Mouse (Mus musculus) frontal cortex, postnatal 25 days (tissue): ENCODE results near the gene Ovol1.
A peak's percentile ranks its signal among the peaks of the same experiment; 100 is the strongest.

ENCODE experiments used
- DNase-seq, 2 experiments: peaks; one replicate each; pipeline ENCODE4 v3.0.0; 2022; ENCODE audit warnings: low spot score in 2 of 2

The Ovol1 gene

GRCm38 (mm10) chr19:5518721-5519120, 41.7 kb downstream of the Ovol1 start:
- DNase-seq = no peak

- DNase-seq = no peak
Observed at GRCm38 (mm10) chr19:5516906-5517505, 43.4 kb downstream of the Ovol1 start.

- no peak for DNase-seq
Observed at GRCm38 (mm10) chr19:5515840-5516777, 44.3 kb downstream of the Ovol1 start.

DNA sequence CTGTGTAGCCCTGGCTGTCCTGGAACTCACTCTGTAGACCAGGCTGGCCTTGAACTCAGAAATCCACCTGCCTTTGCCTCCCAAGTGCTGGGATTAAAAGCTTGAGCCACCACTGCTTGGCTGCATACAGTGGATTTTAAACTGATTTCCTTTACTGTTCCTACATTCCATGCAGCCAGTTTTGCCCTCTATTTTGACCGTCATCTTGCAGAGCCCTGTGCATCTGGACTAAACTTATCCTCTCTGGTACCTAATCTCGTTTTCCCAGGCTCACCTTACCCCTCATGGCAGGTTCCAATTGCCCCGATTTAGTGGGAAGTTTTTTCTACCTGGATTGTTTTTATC, 47.5 kb downstream of the Ovol1 start:
- no peak for DNase-seq

GRCm38 (mm10) chr19:5512091-5513004, 48.1 kb downstream of the Ovol1 start:
- no peak for DNase-seq

DNA sequence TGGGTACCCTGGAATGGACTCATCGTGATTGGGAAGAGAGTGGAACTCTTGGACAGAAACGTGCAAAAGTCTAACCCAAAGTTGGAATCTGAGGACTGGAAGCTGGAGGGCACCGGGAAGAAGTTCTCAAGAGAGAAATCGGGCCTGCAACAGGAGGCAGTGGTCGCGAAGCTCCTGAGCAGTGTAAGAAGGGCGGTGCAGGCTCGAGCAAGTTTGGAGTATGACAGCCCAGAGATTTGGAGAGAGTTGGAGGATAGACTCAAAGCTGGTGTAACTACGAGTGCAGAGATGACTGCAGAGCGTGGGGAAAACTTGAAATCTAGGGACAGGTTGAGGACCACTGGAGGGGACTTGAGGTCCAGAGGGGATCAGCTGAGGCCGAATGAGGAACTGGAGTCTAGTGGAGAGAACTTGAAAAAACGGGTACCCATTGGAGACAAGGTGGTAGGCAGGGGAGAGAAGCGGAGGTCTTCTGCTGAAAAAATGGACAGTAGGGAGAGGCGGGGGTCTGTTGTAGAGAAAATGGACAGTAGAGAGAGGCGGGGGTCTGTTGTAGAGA, 49.3 kb downstream of the Ovol1 start:
- DNase-seq = no peak

- peak; percentile 91 to 98 for DNase-seq
Observed at GRCm38 (mm10) chr19:5510031-5511026, 50.1 kb downstream of the Ovol1 start, which contains the start of gene Snx32. Gene Snx32 (minus strand): TSS chr19:5510538.

- no peak for DNase-seq
Observed at GRCm38 (mm10) chr19:5503687-5504086, 56.8 kb downstream of the Ovol1 start, which contains the start of gene 1700020D05Rik. Gene 1700020D05Rik (minus strand): TSS chr19:5503787.

DNA sequence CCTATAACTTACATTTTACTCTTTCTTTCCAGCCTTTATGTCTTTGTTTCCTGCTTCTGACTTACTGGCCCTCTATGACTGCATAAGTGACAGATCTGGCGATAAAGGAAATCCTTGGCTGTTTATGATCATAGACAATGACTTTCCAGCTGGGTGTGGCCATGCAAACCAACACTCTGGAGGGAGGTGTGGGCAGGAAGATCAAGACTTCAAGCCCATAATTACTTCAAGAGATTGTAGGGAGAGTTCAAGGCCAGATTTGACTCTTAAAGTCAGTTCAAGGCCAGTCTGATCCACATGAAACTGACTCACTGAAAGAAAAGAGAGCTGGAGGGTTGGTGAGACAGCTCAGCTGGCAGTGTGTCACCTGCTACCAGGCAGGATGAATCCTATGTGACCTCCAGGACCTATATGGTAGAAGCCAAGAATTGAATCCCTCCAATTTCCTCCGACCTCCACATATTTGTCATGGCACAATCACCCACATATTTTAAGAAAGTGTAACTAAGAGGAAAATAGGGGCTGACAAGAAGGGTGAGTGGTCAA, 60.0 kb downstream of the Ovol1 start:
- no peak for DNase-seq
